Mouse (Mus musculus): Measurements from ENCODE around the gene Tnnc1. TPM values are rescaled to one million over a fixed set of nuclear protein-coding genes. Genes with fewer than 3 reads are reported as not detected.

Gene Tnnc1
- polyA plus RNA-seq, 1 experiment from 2014 or later, result 8.9 TPM

GRCm38 (mm10) chr14:31204844-31205243, 3.3 kb upstream of the Tnnc1 start:
- H3K27ac ChIP-seq (ENCODE audit: low read depth, low read length), result peak overlapping the region; percentile 86; the same call in 1 of the 2 replicates
- no peaks in the 10 kb centered on the region for H3K9me3 ChIP-seq (ENCODE audit: control insufficient read depth, low read length)
- peaks cover 21% of the 10 kb centered on the region for H3K36me3 ChIP-seq (ENCODE audit: control insufficient read depth, insufficient read depth, low read length)
- DNase-seq (ENCODE audit: low spot score), result no peak
- peak overlapping the region; percentile 95 for H3K4me2 ChIP-seq (replicated peaks; ENCODE audit: low read depth, low read length)
- no peaks in the 10 kb centered on the region for H3K27me3 ChIP-seq (ENCODE audit: control insufficient read depth, insufficient read depth, low read length)
- ATAC-seq (ENCODE audit: low FRiP score), result no peak
- H3K4me3 ChIP-seq (ENCODE audit: low read depth, low read length), result peak overlapping the region; percentile 89
- peak overlapping the region; percentile 97 for H3K9ac ChIP-seq (ENCODE audit: low read depth, low read length)
- WGBS, result 81% methylated on average over 4 of the region's 4 CpGs
- peaks cover 7% of the 10 kb centered on the region; the same call in 1 of the 2 replicates for H3K4me1 ChIP-seq (replicated peaks; ENCODE audit: control insufficient read depth, insufficient read depth, low read length)

GRCm38 (mm10) chr14:31205244-31205561, 2.9 kb upstream of the Tnnc1 start:
- H3K27me3 ChIP-seq (ENCODE audit: control insufficient read depth, insufficient read depth, low read length), result no peaks in the 10 kb centered on the region
- H3K27ac ChIP-seq (ENCODE audit: low read depth, low read length), result peak overlapping the region; percentile 86
- peak overlapping the region; percentile 95 for H3K4me2 ChIP-seq (replicated peaks; ENCODE audit: low read depth, low read length)
- H3K36me3 ChIP-seq (ENCODE audit: control insufficient read depth, insufficient read depth, low read length), result peaks cover 21% of the 10 kb centered on the region
- peaks cover 7% of the 10 kb centered on the region; the same call in 1 of the 2 replicates for H3K4me1 ChIP-seq (replicated peaks; ENCODE audit: control insufficient read depth, insufficient read depth, low read length)
- DNase-seq (ENCODE audit: low spot score) (no peak), ATAC-seq (ENCODE audit: low FRiP score) (peak; percentile 20; the same call in 1 of the 2 replicates)
- H3K4me3 ChIP-seq (ENCODE audit: low read depth, low read length), result peak overlapping the region; percentile 89
- WGBS, result 40% methylated on average over 8 of the region's 8 CpGs
- H3K9me3 ChIP-seq (ENCODE audit: control insufficient read depth, low read length), result no peaks in the 10 kb centered on the region
- H3K9ac ChIP-seq (ENCODE audit: low read depth, low read length), result peak overlapping the region; percentile 97

- Histone ChIP-seq H3K36me3 (ENCODE audit: control insufficient read depth, insufficient read depth, low read length) (peaks cover 19% of the 10 kb centered on the region), H3K4me1 (replicated peaks; ENCODE audit: control insufficient read depth, insufficient read depth, low read length) (peaks cover 7% of the 10 kb centered on the region; the same call in 1 of the 2 replicates), H3K27ac (ENCODE audit: low read depth, low read length) (peak overlapping the region; percentile 86), H3K4me3 (ENCODE audit: low read depth, low read length) (peak overlapping the region; percentile 89), H3K27me3 (ENCODE audit: control insufficient read depth, insufficient read depth, low read length) (no peaks in the 10 kb centered on the region), H3K4me2 (replicated peaks; ENCODE audit: low read depth, low read length) (peak overlapping the region; percentile 95), H3K9ac (ENCODE audit: low read depth, low read length) (peak overlapping the region; percentile 97), H3K9me3 (ENCODE audit: control insufficient read depth, low read length) (no peaks in the 10 kb centered on the region)
- DNase-seq (ENCODE audit: low spot score) (peak; percentile 65), ATAC-seq (ENCODE audit: low FRiP score) (peak; percentile 78)
- 4% methylated on average over 32 of the region's 39 CpGs for WGBS
Observed at GRCm38 (mm10) chr14:31205562-31206467, 2.3 kb upstream of the Tnnc1 start.

GRCm38 (mm10) chr14:31206472-31206981, 1.6 kb upstream of the Tnnc1 start:
- ATAC-seq (ENCODE audit: low FRiP score) (peak; percentile 82), DNase-seq (ENCODE audit: low spot score) (peak; percentile 96)
- Histone ChIP-seq H3K4me2 (replicated peaks; ENCODE audit: low read depth, low read length) (peak overlapping the region; percentile 95), H3K27ac (ENCODE audit: low read depth, low read length) (peak overlapping the region; percentile 86), H3K9ac (ENCODE audit: low read depth, low read length) (peak overlapping the region; percentile 97), H3K27me3 (ENCODE audit: control insufficient read depth, insufficient read depth, low read length) (no peaks in the 10 kb centered on the region), H3K36me3 (ENCODE audit: control insufficient read depth, insufficient read depth, low read length) (peaks cover 16% of the 10 kb centered on the region), H3K4me3 (ENCODE audit: low read depth, low read length) (peak overlapping the region; percentile 89), H3K9me3 (ENCODE audit: control insufficient read depth, low read length) (no peaks in the 10 kb centered on the region), H3K4me1 (replicated peaks; ENCODE audit: control insufficient read depth, insufficient read depth, low read length) (peaks cover 7% of the 10 kb centered on the region; the same call in 1 of the 2 replicates)
- WGBS, result 1% methylated on average over 40 of the region's 48 CpGs

- H3K27me3 ChIP-seq (ENCODE audit: control insufficient read depth, insufficient read depth, low read length), result no peaks in the 10 kb centered on the region
- ATAC-seq (ENCODE audit: low FRiP score) (peak; percentile 41; the same call in 1 of the 2 replicates), DNase-seq (ENCODE audit: low spot score) (no peak)
- 86% methylated on average over 13 of the region's 13 CpGs for WGBS
- H3K4me2 ChIP-seq (replicated peaks; ENCODE audit: low read depth, low read length), result peak overlapping the region; percentile 95
- H3K36me3 ChIP-seq (ENCODE audit: control insufficient read depth, insufficient read depth, low read length), result peaks cover 9% of the 10 kb centered on the region
- no peak overlapping the region for H3K27ac ChIP-seq (ENCODE audit: low read depth, low read length)
- peak overlapping the region; percentile 97; the same call in 1 of the 2 replicates for H3K9ac ChIP-seq (ENCODE audit: low read depth, low read length)
- H3K4me3 ChIP-seq (ENCODE audit: low read depth, low read length), result peak overlapping the region; percentile 89
- peaks cover 7% of the 10 kb centered on the region; the same call in 1 of the 2 replicates for H3K4me1 ChIP-seq (replicated peaks; ENCODE audit: control insufficient read depth, insufficient read depth, low read length)
- no peaks in the 10 kb centered on the region for H3K9me3 ChIP-seq (ENCODE audit: control insufficient read depth, low read length)
Observed at GRCm38 (mm10) chr14:31207070-31207830, 862 bp upstream of the Tnnc1 start.

GRCm38 (mm10) chr14:31209133-31209557, 1.0 kb downstream of the Tnnc1 start:
- WGBS, result 77% methylated on average over 4 of the region's 4 CpGs
- Histone ChIP-seq H3K4me3 (ENCODE audit: low read depth, low read length) (no peak overlapping the region), H3K27me3 (ENCODE audit: control insufficient read depth, insufficient read depth, low read length) (no peaks in the 10 kb centered on the region), H3K36me3 (ENCODE audit: control insufficient read depth, insufficient read depth, low read length) (no peaks in the 10 kb centered on the region), H3K4me2 (replicated peaks; ENCODE audit: low read depth, low read length) (no peak overlapping the region), H3K9ac (ENCODE audit: low read depth, low read length) (no peak overlapping the region), H3K9me3 (ENCODE audit: control insufficient read depth, low read length) (no peaks in the 10 kb centered on the region), H3K4me1 (replicated peaks; ENCODE audit: control insufficient read depth, insufficient read depth, low read length) (peaks cover 7% of the 10 kb centered on the region; the same call in 1 of the 2 replicates), H3K27ac (ENCODE audit: low read depth, low read length) (no peak overlapping the region)
- DNase-seq (ENCODE audit: low spot score) (no peak), ATAC-seq (ENCODE audit: low FRiP score) (no peak)

- H3K4me1 ChIP-seq (replicated peaks; ENCODE audit: control insufficient read depth, insufficient read depth, low read length), result no peaks in the 10 kb centered on the region; the same call in 1 of the 2 replicates
- 90% methylated on average over 6 of the region's 6 CpGs for WGBS
Observed at GRCm38 (mm10) chr14:31211854-31212253, 3.7 kb downstream of the Tnnc1 start.

GRCm38 (mm10) chr14:31212499-31212898, 4.4 kb downstream of the Tnnc1 start:
- Histone ChIP-seq H3K27ac (ENCODE audit: low read depth, low read length) (no peak overlapping the region), H3K27me3 (ENCODE audit: control insufficient read depth, insufficient read depth, low read length) (no peaks in the 10 kb centered on the region), H3K4me2 (replicated peaks; ENCODE audit: low read depth, low read length) (no peak overlapping the region), H3K9me3 (ENCODE audit: control insufficient read depth, low read length) (no peaks in the 10 kb centered on the region), H3K4me1 (replicated peaks; ENCODE audit: control insufficient read depth, insufficient read depth, low read length) (peaks cover 2% of the 10 kb centered on the region; the same call in 1 of the 2 replicates), H3K9ac (ENCODE audit: low read depth, low read length) (no peak overlapping the region), H3K36me3 (ENCODE audit: control insufficient read depth, insufficient read depth, low read length) (no peaks in the 10 kb centered on the region), H3K4me3 (ENCODE audit: low read depth, low read length) (no peak overlapping the region)
- WGBS, result 83% methylated on average over 3 of the region's 3 CpGs
- DNase-seq (ENCODE audit: low spot score), result no peak
- ATAC-seq (ENCODE audit: low FRiP score), result no peak

More at GRCm38 (mm10) chr14:31211854-31212253, 3.7 kb downstream of the Tnnc1 start:
- no peak overlapping the region for H3K4me2 ChIP-seq (replicated peaks; ENCODE audit: low read depth, low read length)
- H3K27me3 ChIP-seq (ENCODE audit: control insufficient read depth, insufficient read depth, low read length), result no peaks in the 10 kb centered on the region
- no peaks in the 10 kb centered on the region for H3K9me3 ChIP-seq (ENCODE audit: control insufficient read depth, low read length)
- H3K9ac ChIP-seq (ENCODE audit: low read depth, low read length), result no peak overlapping the region
- H3K27ac ChIP-seq (ENCODE audit: low read depth, low read length), result no peak overlapping the region
- DNase-seq (ENCODE audit: low spot score) (no peak), ATAC-seq (ENCODE audit: low FRiP score) (no peak)
- no peaks in the 10 kb centered on the region for H3K36me3 ChIP-seq (ENCODE audit: control insufficient read depth, insufficient read depth, low read length)
- H3K4me3 ChIP-seq (ENCODE audit: low read depth, low read length), result no peak overlapping the region
